Mouse (Mus musculus) hindbrain, embryonic 10.5 days (tissue): ENCODE results near the gene Capzb. TPM values are rescaled to one million over a fixed set of nuclear protein-coding genes. Genes with fewer than 3 reads are reported as not detected.

Experiments
- DNase-seq: peaks from one replicate; pipeline ENCODE4 v3.0.0-alpha.2; 2017; ENCODE audit warnings: low spot score
- H3K27ac ChIP-seq: fragments of 300-500 bp; sonication (generic); 2 replicates; pipeline ENCODE4 v1.5.1; 2016; ENCODE audit warnings: mild to moderate bottlenecking, moderate library complexity
- H3K27me3 ChIP-seq: fragments of 300-500 bp; sonication (generic); 2 replicates; pipeline ENCODE4 v1.6.1; 2016; ENCODE audit warnings: mild to moderate bottlenecking; ENCODE audit not compliant: poor library complexity, insufficient read depth, severe bottlenecking
- H3K36me3 ChIP-seq: fragments of 300-500 bp; sonication (generic); 2 replicates; pipeline ENCODE4 v1.6.1; 2016; ENCODE audit warnings: mild to moderate bottlenecking, moderate library complexity
- H3K4me1 ChIP-seq: fragments of 300-500 bp; sonication (generic); replicated peaks from 2 replicates; pipeline ENCODE4 v1.6.1; 2016; ENCODE audit warnings: mild to moderate bottlenecking
- H3K4me3 ChIP-seq: fragments of 300-500 bp; sonication (generic); 2 replicates; pipeline ENCODE4 v1.5.1; 2016; ENCODE audit warnings: mild to moderate bottlenecking, moderate library complexity
- H3K9me3 ChIP-seq: fragments of 300-500 bp; sonication (generic); 2 replicates; pipeline ENCODE4 v1.6.1; 2016; ENCODE audit warnings: mild to moderate bottlenecking, moderate library complexity
- WGBS: fragments of 180-500 bp; shearing (Covaris S2); methylation state at CpG from one replicate; pipeline ENCODE4 v1.1.7; 2016; 5-methylcytosine and 5-hydroxymethylcytosine counted together
- polyA plus RNA-seq: library from polyadenylated mRNA; unstranded; fragments of >200 nt; fragmentation: Nextera tagmentation; extraction: Ambion mirVana; gene quantifications from 2 replicates; pipeline ENCODE4 v1.2.1, GENCODE M21; 2016

Gene Capzb
- polyA plus RNA-seq, 1 experiment from 2014 or later = 370 TPM

DNA sequence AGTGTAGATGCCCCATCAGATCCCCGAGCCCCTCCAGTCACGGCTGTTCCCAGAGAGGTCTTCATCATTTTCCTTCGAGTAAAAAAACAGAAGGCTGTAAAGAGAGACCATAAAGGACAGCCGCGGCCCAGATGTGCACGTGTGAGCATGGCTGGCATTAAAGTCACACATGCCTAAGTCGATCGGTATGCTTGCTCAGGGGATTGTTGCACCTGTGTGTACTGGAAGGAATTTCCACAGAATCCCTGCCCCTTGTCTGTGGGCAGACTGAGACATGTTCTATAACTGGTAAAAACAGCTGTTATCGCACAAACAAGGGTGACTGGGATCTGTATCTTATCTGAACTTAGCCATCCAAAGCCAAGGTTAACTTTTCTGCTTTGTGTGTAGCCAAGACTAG is 78.9 kb downstream of the Capzb start:
- peaks cover 66% of the 10 kb centered on the region for H3K36me3 ChIP-seq
- H3K9me3 ChIP-seq = no peaks in the 10 kb centered on the region
- H3K4me3 ChIP-seq = no peak overlapping the region
- H3K27me3 ChIP-seq = no peaks in the 10 kb centered on the region
- WGBS = 87% methylated on average over 9 of the region's 9 CpGs
- H3K27ac ChIP-seq = no peak overlapping the region
- H3K4me1 ChIP-seq = peaks cover 2% of the 10 kb centered on the region
- no peak for DNase-seq

DNA sequence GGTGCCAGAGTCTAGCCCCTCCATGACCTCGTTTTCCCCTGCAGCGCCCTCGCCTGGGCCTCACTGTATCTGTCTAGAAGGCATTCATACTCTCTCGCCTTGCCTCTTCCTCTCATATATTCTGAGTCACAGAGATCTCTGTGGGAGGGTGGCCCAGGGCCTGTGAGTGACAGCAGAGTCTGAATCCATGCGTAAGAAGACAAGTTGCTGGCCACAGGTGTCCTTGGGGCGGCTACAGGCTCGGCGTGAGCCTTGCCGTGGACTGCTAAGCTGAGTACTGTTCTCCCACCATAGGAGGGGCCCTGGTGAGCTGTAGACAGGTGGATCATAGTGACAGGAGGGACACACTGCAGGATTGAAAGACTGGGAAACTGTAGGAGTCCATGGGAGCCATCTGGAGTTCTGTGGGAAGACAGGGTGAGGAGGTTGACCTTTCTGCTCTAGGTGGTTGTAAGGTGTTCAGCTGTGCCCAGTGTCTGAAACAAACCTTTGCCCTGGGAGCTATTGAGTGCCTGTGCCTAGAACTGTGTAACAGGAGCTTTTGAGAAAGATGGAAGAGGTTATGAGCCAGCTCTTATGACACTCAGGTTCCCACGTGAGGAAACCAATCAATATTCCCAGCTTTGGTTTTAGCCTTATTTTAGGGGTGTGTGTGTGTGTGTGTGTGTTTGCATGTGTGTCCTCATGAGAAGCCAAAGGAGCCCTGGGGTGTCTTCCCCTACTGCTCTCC is 80.4 kb downstream of the Capzb start:
- WGBS = 91% methylated on average over 10 of the region's 10 CpGs
- no peaks in the 10 kb centered on the region for H3K9me3 ChIP-seq
- no peak overlapping the region for H3K4me3 ChIP-seq
- no peak overlapping the region for H3K27ac ChIP-seq
- H3K36me3 ChIP-seq = peaks cover 59% of the 10 kb centered on the region
- no peaks in the 10 kb centered on the region; the same call in 1 of the 2 replicates for H3K4me1 ChIP-seq
- H3K27me3 ChIP-seq = no peaks in the 10 kb centered on the region
- DNase-seq = no peak

DNA sequence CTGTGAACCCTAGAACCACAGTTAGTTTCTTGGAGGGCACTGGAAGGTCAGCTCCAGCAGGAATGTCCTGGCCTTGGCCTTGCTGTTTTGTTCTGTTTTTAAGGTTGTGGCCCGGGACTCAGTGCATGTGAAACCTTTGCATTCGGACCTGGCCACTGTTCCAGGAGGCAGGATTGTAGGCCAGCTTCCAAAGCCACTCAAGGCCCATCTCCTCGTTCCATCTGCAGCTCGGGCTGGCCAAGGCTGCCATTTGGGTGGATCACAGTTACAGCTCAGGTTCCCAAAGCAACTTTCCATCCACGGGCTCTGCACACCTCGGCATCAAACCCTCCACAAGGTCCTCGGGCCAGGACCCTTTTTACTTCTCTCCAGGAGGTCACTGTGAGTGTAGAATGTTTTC is 81.9 kb downstream of the Capzb start:
- Histone ChIP-seq H3K36me3 (peaks cover 48% of the 10 kb centered on the region), H3K4me3 (no peak overlapping the region), H3K27me3 (no peaks in the 10 kb centered on the region), H3K4me1 (no peaks in the 10 kb centered on the region), H3K27ac (no peak overlapping the region), H3K9me3 (no peaks in the 10 kb centered on the region)
- WGBS = 93% methylated on average over 7 of the region's 7 CpGs
- DNase-seq = no peak

DNA sequence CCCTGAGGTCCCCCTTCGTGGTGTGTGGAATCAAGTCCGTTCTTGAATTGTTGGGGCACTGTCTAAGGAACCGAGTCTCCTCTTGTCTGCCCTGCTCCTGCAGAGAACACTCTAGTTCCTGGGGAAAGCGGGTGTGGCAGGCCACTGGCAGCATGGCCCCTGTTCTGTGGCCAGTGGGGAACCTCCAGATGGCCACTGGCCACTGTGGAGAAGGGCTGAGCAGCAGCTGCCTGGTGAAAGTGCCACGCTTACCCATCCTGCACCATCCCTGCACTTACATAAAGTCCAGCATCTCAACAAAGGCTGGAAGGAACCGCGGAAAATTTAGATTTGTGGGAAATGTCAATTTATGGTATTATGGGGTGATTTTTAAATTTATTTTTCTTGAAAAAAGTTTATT is 83.7 kb downstream of the Capzb start:
- no peaks in the 10 kb centered on the region for H3K27me3 ChIP-seq
- no peak for DNase-seq
- no peaks in the 10 kb centered on the region for H3K4me1 ChIP-seq
- 87% methylated on average over 7 of the region's 7 CpGs for WGBS
- H3K27ac ChIP-seq = no peak overlapping the region
- no peaks in the 10 kb centered on the region for H3K9me3 ChIP-seq
- H3K4me3 ChIP-seq = no peak overlapping the region
- H3K36me3 ChIP-seq = peaks cover 60% of the 10 kb centered on the region

DNA sequence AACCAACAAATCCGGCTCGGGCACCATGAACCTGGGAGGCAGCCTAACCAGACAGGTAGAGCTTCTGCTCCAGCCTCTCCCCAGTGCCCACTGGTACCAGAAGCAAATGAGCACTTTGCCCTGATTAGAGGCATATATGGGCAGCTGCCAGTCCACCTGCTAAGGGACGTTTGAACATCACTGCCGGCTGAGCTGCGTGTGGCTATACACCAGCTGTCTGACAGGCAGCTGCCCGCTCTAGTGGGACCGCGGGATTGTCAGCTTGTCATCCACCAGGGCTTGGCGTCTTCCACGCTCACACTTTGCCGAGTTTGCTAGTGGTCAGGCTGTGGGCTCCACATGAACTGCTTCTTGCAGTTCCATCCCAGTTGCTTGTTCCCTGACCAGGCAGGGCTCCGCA is 87.8 kb downstream of the Capzb start:
- no peak for DNase-seq
- Histone ChIP-seq H3K36me3 (peaks cover 70% of the 10 kb centered on the region), H3K4me1 (no peaks in the 10 kb centered on the region; the same call in 1 of the 2 replicates), H3K27me3 (no peaks in the 10 kb centered on the region), H3K4me3 (no peak overlapping the region), H3K9me3 (no peaks in the 10 kb centered on the region), H3K27ac (no peak overlapping the region)
- WGBS = 94% methylated on average over 12 of the region's 12 CpGs

DNA sequence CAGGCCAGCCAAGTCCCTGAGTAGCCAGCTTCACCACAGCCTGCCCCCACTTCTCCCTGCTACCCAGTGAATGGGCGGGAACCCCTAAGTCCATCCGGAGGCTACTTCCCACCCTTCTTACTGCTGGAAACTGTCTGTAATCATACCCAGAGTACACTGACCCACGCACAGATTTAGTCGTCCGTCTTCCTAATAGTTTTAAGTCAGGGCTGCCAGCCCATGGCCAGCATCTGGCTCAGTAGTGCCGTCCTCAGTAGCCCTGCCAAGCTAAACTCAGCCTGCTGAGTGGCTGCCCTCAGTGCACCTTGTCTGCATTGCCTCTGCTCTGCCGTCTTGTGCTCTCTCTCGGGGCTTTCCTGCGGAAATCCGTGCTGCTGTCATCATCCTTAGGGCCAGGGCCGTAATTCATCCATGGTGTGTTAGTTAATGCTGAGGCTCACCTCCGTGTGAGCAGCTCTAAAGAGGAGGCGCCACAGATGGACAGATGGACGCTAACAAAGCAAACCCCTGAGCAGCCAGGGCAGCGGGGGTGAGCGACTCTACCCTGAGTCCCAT is 89.2 kb downstream of the Capzb start:
- Histone ChIP-seq H3K4me1 (no peaks in the 10 kb centered on the region; the same call in 1 of the 2 replicates), H3K27ac (no peak overlapping the region), H3K27me3 (no peaks in the 10 kb centered on the region), H3K4me3 (no peak overlapping the region), H3K36me3 (peaks cover 79% of the 10 kb centered on the region), H3K9me3 (no peaks in the 10 kb centered on the region)
- 91% methylated on average over 16 of the region's 16 CpGs for WGBS
- no peak for DNase-seq

DNA sequence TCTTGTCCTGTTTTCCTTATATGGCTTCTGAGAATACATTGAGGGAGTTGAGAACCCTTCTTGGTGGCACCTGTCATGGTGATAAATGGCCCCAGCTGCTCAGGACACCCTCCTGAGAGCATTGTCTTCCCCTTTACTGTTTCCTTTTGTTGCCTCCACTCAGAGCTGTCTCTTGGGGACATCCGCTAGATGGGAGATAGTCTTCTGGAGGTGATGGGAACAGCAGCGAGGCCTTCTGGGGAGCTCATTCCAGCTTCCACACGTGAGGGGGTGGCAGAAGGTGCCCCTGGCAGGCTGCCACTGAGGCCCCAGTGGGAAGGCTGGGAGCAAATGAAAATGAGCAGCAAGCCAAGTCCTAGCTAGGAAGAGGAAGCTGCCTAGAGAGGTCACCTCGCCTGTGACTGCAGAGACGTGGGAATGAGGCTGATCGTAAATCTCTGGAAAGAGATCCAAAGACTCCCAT is 90.3 kb downstream of the Capzb start:
- peak overlapping the region; percentile 45 for H3K27ac ChIP-seq

DNA sequence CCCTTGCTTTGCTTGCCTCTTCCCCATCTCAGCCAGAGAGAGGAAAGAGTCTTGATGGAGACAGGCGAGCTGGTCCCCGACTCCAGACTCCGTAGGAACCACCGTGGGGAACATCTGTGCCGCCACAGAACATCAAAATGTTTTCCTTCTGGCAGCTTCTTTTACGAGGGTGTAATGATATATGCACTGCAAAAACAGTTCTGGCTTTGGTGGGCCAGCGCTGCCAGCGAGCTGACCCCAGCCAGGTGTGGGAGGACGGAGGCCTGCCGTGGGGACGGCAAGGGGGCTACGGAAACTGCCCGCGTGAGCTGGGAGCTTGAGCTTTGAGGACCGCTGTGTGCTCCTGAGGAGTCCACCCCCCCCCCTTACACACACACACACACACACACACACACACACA is 92.2 kb downstream of the Capzb start:
- no peaks in the 10 kb centered on the region for H3K27me3 ChIP-seq
- H3K9me3 ChIP-seq = no peaks in the 10 kb centered on the region
- peaks cover 99% of the 10 kb centered on the region for H3K36me3 ChIP-seq
- H3K27ac ChIP-seq = no peak overlapping the region
- H3K4me1 ChIP-seq = peaks cover 15% of the 10 kb centered on the region
- no peak overlapping the region for H3K4me3 ChIP-seq
- WGBS = 92% methylated on average over 15 of the region's 15 CpGs
- no peak for DNase-seq

More for the DNA sequence above, 90.3 kb downstream of the Capzb start:
- no peak for DNase-seq
- H3K4me1 ChIP-seq = no peaks in the 10 kb centered on the region; the same call in 1 of the 2 replicates
- H3K4me3 ChIP-seq = no peak overlapping the region
- H3K36me3 ChIP-seq = peaks cover 86% of the 10 kb centered on the region
- H3K27me3 ChIP-seq = no peaks in the 10 kb centered on the region
- WGBS = 79% methylated on average over 6 of the region's 6 CpGs
- H3K9me3 ChIP-seq = no peaks in the 10 kb centered on the region

DNA sequence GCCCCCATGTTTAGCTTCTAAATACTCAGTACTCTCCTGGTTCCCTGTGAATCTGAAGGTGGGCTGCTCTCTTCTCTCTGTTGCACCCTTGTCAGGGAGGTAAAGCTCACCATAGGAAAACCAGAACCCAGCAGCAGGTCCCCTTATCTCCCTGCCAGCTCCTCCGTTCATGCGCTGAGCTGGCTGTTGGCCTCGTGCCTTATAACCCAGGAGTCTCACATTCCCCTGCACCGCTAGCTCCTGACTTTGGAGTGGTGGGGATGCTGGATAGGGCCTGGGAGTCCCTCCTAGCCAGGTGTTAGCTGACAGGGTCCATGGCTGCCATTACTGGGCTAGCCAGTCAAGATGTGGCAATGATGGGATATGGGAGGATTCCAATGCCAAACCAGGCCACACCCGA is 93.5 kb downstream of the Capzb start:
- Histone ChIP-seq H3K27me3 (no peaks in the 10 kb centered on the region), H3K4me3 (no peak overlapping the region), H3K9me3 (no peaks in the 10 kb centered on the region), H3K27ac (no peak overlapping the region), H3K36me3 (peaks cover 99% of the 10 kb centered on the region), H3K4me1 (peaks cover 17% of the 10 kb centered on the region)
- no peak for DNase-seq
- WGBS = 88% methylated on average over 5 of the region's 5 CpGs

DNA sequence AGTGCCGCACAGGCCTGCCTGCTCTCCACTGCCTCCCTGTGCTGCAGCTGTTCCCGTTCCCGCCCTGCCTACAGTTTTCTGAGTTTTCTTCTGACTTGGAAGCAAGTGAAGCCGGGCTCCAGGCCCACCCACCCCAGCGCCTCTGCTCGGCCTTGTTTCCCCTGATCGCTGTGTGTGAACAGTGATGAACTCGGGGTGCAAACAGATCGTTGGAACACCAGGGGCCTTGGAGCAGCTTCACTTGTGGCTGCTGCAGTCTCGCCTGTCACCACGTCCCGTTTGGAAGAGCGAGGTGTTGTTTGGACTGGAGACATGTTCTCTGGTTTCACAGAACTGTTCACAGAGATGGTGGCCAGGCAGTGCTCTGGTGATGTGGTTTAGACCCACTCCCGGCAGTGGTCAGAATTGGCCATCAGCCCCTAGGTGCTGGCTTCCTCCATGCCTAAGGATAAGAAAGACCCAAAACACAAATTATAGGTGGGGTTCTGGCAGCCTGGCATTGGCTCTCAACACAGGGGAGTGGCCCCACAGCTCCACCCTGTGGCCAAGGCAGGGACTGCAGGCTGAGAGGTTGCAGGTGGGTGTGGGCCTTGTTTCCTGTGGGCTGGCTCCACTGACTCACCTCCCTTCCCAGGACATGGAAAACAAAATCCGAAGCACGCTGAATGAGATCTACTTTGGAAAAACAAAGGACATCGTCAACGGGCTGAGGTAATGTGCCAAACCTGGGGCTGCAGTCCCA is 94.6 kb downstream of the Capzb start:
- DNase-seq = peak; percentile 79
- peaks cover 98% of the 10 kb centered on the region for H3K36me3 ChIP-seq
- no peak overlapping the region for H3K27ac ChIP-seq
- no peaks in the 10 kb centered on the region for H3K27me3 ChIP-seq
- H3K4me3 ChIP-seq = no peak overlapping the region
- peaks cover 17% of the 10 kb centered on the region for H3K4me1 ChIP-seq
- no peaks in the 10 kb centered on the region for H3K9me3 ChIP-seq
- WGBS = 84% methylated on average over 18 of the region's 18 CpGs

DNA sequence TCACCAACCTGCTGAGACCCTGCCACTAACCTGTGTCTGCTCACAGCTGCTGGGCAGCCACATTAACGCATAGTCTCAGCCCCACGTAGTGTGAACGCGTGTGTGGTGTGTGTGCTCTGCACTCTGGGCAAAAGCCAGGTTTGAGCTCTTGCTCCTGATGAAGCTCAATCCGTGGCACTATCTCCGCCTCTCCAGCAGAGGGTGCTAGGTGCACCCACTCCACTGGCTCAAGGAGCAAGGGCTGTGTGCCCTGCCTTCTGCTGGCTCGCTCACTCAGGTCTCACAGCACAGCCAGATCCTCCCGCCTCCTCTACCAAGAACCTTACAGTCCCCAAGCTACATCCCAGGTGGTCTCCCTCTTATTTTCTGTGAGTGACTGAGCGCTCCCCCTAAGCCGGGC is 96.3 kb downstream of the Capzb start:
- H3K27me3 ChIP-seq = no peaks in the 10 kb centered on the region
- 67% methylated on average over 10 of the region's 10 CpGs for WGBS
- H3K9me3 ChIP-seq = no peaks in the 10 kb centered on the region
- peak overlapping the region; percentile 56 for H3K27ac ChIP-seq
- peaks cover 81% of the 10 kb centered on the region for H3K36me3 ChIP-seq
- peak; percentile 54 for DNase-seq
- peaks cover 17% of the 10 kb centered on the region for H3K4me1 ChIP-seq
- no peak overlapping the region for H3K4me3 ChIP-seq

DNA sequence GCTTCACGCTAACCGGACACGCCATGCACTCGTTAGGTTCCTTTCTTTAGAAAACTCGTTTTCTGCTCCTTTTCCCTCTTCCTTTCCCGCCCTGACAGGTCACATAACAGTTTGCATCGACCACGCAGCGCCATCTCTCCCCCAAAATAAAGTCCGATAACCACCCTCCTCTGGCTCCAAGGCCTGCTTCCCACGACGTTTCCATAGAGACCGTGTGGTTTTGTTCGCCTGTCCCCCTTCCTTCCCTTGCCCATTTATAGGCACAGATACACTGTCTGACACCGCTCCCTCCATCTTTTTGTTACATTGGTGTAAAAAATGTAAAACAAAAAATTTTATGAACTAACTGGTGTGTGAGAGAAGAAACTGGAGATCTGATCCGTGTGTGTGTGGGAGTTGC is 98.4 kb downstream of the Capzb start:
- no peak overlapping the region for H3K27ac ChIP-seq
- peaks cover 17% of the 10 kb centered on the region for H3K4me1 ChIP-seq
- H3K27me3 ChIP-seq = no peaks in the 10 kb centered on the region
- H3K9me3 ChIP-seq = no peaks in the 10 kb centered on the region
- no peak overlapping the region for H3K4me3 ChIP-seq
- DNase-seq = no peak
- 92% methylated on average over 16 of the region's 16 CpGs for WGBS
- peaks cover 61% of the 10 kb centered on the region for H3K36me3 ChIP-seq

DNA sequence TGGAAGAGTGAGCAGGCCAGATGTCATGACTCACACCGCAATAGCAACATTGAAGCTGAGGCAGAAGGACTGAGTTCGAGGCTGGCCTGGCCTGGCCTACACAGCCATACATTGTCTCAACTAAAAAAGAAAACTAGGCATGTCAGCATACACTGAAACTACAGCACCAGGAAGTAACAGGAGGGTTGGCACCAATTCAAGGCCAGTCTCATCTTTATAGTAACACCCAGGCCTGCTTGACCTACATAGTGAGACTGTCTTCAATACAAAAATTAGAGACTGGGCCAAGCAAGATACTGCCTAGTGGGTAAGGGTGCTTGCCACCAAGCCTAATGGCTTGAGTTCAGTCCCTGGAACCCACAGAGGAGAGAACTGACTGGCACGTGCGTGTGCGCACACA is 99.3 kb downstream of the Capzb start:
- Histone ChIP-seq H3K27ac (no peak overlapping the region), H3K27me3 (no peaks in the 10 kb centered on the region), H3K9me3 (no peaks in the 10 kb centered on the region), H3K4me1 (peaks cover 17% of the 10 kb centered on the region), H3K4me3 (no peak overlapping the region), H3K36me3 (peaks cover 51% of the 10 kb centered on the region)
- DNase-seq = no peak
- WGBS = 97% methylated on average over 5 of the region's 5 CpGs
